Mouse (Mus musculus): ENCODE measurements at regions not wholly inside any gene's neighbourhood (a gene's known extent, or its start where the extent isn't known, plus 50 kb on each side); places are given as distances from the start of the nearest gene placed in this dataset.

DNA sequence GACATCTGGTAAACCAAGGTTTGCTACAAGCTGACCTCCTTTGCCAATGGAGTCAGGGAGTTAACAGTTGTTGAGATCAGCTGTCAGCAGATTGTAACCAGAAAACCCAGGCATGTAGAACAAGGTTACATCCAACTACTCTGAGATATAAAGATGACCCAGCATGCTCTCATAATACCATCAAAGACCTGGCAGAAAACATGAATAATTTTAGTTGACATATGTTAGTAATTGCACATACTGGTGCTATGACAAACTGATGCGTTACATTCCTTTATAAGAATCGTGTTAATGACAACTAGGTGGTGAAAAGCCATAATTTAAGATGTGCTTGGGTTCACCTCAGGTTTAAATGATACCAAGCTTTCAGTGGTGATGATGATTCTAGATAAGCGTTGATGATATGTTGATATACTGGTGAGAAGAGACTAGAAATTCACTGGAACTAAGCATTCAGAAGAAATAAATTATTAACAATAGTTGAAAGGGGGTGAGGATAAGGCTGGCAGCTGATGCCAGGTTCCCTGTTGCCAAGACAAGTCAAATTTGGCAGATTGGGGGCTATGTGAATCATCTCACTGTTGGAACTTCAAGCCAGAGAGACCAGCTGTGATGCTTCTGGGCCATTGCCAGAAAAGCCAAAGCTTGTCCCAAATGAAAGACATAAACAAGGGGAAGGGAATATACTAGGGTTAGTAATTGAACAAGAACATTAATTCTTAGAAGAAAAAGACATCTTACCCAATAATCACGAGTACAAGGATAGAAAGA, 437.7 kb upstream of the Gm21961 start:
- Histone ChIP-seq H3K4me3 (ENCODE audit: control insufficient read depth in 1 of 2, insufficient read depth in 1 of 2, low read depth in 2 of 2, low read length in 2 of 2) (no peak overlapping the region), H3K4me1 (ENCODE audit: control insufficient read depth in 1 of 2, insufficient read depth in 2 of 2, low read length in 2 of 2) (no peaks in the 10 kb centered on the region), H3K79me2 (ENCODE audit: control insufficient read depth, insufficient read depth, low read length, poor library complexity) (no peaks in the 10 kb centered on the region), H3K36me3 (ENCODE audit: control insufficient read depth in 1 of 2, insufficient read depth in 2 of 2, low read length in 2 of 2) (no peaks in the 10 kb centered on the region), H3K9ac (ENCODE audit: control insufficient read depth, low read depth, low read length, poor library complexity, severe bottlenecking) (no peak overlapping the region), H3K27me3 (ENCODE audit: control insufficient read depth in 1 of 2, insufficient read depth in 2 of 2, low read length in 2 of 2) (no peaks in the 10 kb centered on the region), H3K9me3 (replicated peaks; ENCODE audit: insufficient read depth, low read length) (no peaks in the 10 kb centered on the region), H3K27ac (ENCODE audit: control insufficient read depth, low read depth, low read length) (no peak overlapping the region)
- no peak for DNase-seq (ENCODE audit: low read depth, low spot score)
- TF ChIP-seq POLR2A (IDR thresholded peaks at IDR 0.05; ENCODE audit: control insufficient read depth in 1 of 2, insufficient read depth in 1 of 2, low read depth in 1 of 2, low read length in 2 of 2, poor library complexity in 1 of 2): no peak
- no peak for TF ChIP-seq USF1 (IDR thresholded peaks at IDR 0.05; ENCODE audit: low read depth, low read length)

DNA sequence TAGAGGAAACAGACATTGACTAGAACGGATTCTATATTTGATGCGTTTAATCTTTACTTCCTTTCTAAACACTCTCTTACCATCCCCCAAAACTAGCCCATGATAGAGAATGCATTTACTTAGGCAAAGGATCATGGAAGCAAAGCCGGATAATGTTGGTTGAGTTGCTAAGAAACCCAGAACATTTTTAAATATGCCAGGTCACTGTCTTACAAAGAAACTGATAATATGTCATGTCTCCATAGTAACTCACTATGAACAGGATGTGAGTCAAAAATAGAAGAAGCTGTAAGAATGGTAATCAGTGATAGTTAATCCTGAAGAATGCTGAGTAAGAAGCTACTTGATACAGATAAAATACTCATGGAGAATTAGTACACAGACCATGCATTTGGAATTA, 405.0 kb upstream of the Gm21961 start:
- H3K79me2 ChIP-seq (ENCODE audit: control insufficient read depth, insufficient read depth, low read length, poor library complexity): no peaks in the 10 kb centered on the region
- no peak overlapping the region for H3K4me3 ChIP-seq (ENCODE audit: control insufficient read depth in 1 of 2, insufficient read depth in 1 of 2, low read depth in 2 of 2, low read length in 2 of 2)
- no peak for DNase-seq (ENCODE audit: low read depth, low spot score)
- no peaks in the 10 kb centered on the region for H3K27me3 ChIP-seq (ENCODE audit: control insufficient read depth in 1 of 2, insufficient read depth in 2 of 2, low read length in 2 of 2)
- H3K36me3 ChIP-seq (ENCODE audit: control insufficient read depth in 1 of 2, insufficient read depth in 2 of 2, low read length in 2 of 2): no peaks in the 10 kb centered on the region
- TF ChIP-seq TBP (IDR thresholded peaks at IDR 0.05; ENCODE audit: low read depth, low read length) (no peak), SMC3 (IDR thresholded peaks at IDR 0.05; ENCODE audit: low read depth, low read length) (no peak), CTCF (IDR thresholded peaks at IDR 0.05 in 2 of 3, conservative IDR thresholded peaks at IDR 0.05 in 1 of 3; ENCODE audit: control insufficient read depth in 1 of 3, insufficient read depth in 1 of 3, low read depth in 2 of 3, low read length in 3 of 3, poor library complexity in 1 of 3, severe bottlenecking in 1 of 3) (no peak), GABPA (IDR thresholded peaks at IDR 0.05; ENCODE audit: low read depth, low read length) (no peak), ETS1 (IDR thresholded peaks at IDR 0.05; ENCODE audit: low read depth, low read length) (no peak), BHLHE40 (IDR thresholded peaks at IDR 0.05; ENCODE audit: borderline replicate concordance, low read depth, low read length) (no peak), ZNF384 (IDR thresholded peaks at IDR 0.05; ENCODE audit: low read depth, low read length) (no peak), USF2 (IDR thresholded peaks at IDR 0.05; ENCODE audit: borderline replicate concordance in 1 of 2, insufficient read depth in 1 of 2, low read depth in 1 of 2, low read length in 2 of 2) (no peak), POLR2A (IDR thresholded peaks at IDR 0.05; ENCODE audit: control insufficient read depth in 1 of 2, insufficient read depth in 1 of 2, low read depth in 1 of 2, low read length in 2 of 2, poor library complexity in 1 of 2) (no peak), MAX (IDR thresholded peaks at IDR 0.05; ENCODE audit: low read length) (no peak), MXI1 (IDR thresholded peaks at IDR 0.05; ENCODE audit: low read depth, low read length) (no peak), ZKSCAN1 (IDR thresholded peaks at IDR 0.05; ENCODE audit: low read depth, low read length) (no peak), GATA1 (IDR thresholded peaks at IDR 0.05; ENCODE audit: low read depth, low read length) (no peak), HCFC1 (IDR thresholded peaks at IDR 0.05; ENCODE audit: low read depth, low read length) (no peak), TCF12 (IDR thresholded peaks at IDR 0.05; ENCODE audit: low read depth, low read length) (no peak), MYB (IDR thresholded peaks at IDR 0.05; ENCODE audit: low read depth, low read length) (no peak), KAT2A (conservative IDR thresholded peaks at IDR 0.05; ENCODE audit: low read depth, low read length) (no peak), USF1 (IDR thresholded peaks at IDR 0.05; ENCODE audit: low read depth, low read length) (no peak), POLR2AphosphoS5 (IDR thresholded peaks at IDR 0.05; ENCODE audit: borderline replicate concordance, low read depth, low read length) (no peak)
- H3K9me3 ChIP-seq (replicated peaks; ENCODE audit: insufficient read depth, low read length): no peaks in the 10 kb centered on the region
- H3K4me1 ChIP-seq (ENCODE audit: control insufficient read depth in 1 of 2, insufficient read depth in 2 of 2, low read length in 2 of 2): no peaks in the 10 kb centered on the region
- no peak overlapping the region for H3K9ac ChIP-seq (ENCODE audit: control insufficient read depth, low read depth, low read length, poor library complexity, severe bottlenecking)
- no peak overlapping the region for H3K27ac ChIP-seq (ENCODE audit: control insufficient read depth, low read depth, low read length)

Measured in MEL (cell line).